Mouse (Mus musculus): ENCODE data around the gene Pick1. TPM values are rescaled to one million over a fixed set of nuclear protein-coding genes. Genes with fewer than 3 reads are reported as not detected.
"Not testable (repeated sequence)": the region's sequence is repeated elsewhere in the genome, so short reads cannot be mapped to it uniquely, and the experiment has no call there.

Pick1 gene
- polyA plus RNA-seq, 1 experiment from 2014 or later: 53.7 TPM

- WGBS: 71% methylated on average over 2 of the region's 2 CpGs
- H3K9ac ChIP-seq (replicated peaks); H3K4me2 ChIP-seq; ATAC-seq (ENCODE audit: insufficient number of reproducible peaks, insufficient read depth, low FRiP score, low TSS enrichment, low read depth); H3K4me3 ChIP-seq (replicated peaks); H3K27me3 ChIP-seq; H3K36me3 ChIP-seq; H3K9me3 ChIP-seq; H3K27ac ChIP-seq: not testable (repeated sequence)
- peaks cover 24% of the 10 kb centered on the region for H3K4me1 ChIP-seq (replicated peaks)
Observed at GRCm38 (mm10) chr15:79225780-79226179, 3.2 kb upstream of the Pick1 start.

- Histone ChIP-seq H3K36me3 (peaks cover 88% of the 10 kb centered on the region), H3K27me3 (no peaks in the 10 kb centered on the region), H3K4me1 (replicated peaks) (peaks cover 5% of the 10 kb centered on the region; the same call in 1 of the 2 replicates), H3K27ac (no peak overlapping the region), H3K4me3 (replicated peaks) (no peak overlapping the region), H3K9me3 (no peaks in the 10 kb centered on the region), H3K9ac (replicated peaks) (no peak overlapping the region), H3K4me2 (no peak overlapping the region)
- ATAC-seq (ENCODE audit: insufficient number of reproducible peaks, insufficient read depth, low FRiP score, low TSS enrichment, low read depth): no peak
- 91% methylated on average over 9 of the region's 9 CpGs for WGBS
Observed at GRCm38 (mm10) chr15:79235268-79235667, 6.3 kb downstream of the Pick1 start.

- Histone ChIP-seq H3K4me3 (replicated peaks) (no peak overlapping the region), H3K4me1 (replicated peaks) (no peaks in the 10 kb centered on the region; the same call in 1 of the 2 replicates), H3K9ac (replicated peaks) (no peak overlapping the region), H3K9me3 (no peaks in the 10 kb centered on the region), H3K36me3 (peaks cover 88% of the 10 kb centered on the region), H3K27ac (no peak overlapping the region), H3K27me3 (no peaks in the 10 kb centered on the region), H3K4me2 (no peak overlapping the region)
- ATAC-seq (ENCODE audit: insufficient number of reproducible peaks, insufficient read depth, low FRiP score, low TSS enrichment, low read depth): no peak
- WGBS: 90% methylated on average over 6 of the region's 6 CpGs
Observed at GRCm38 (mm10) chr15:79238036-79238435, 9.1 kb downstream of the Pick1 start.

GRCm38 (mm10) chr15:79242574-79243233 lies 13.7 kb downstream of the Pick1 start:
- Histone ChIP-seq H3K4me2 (no peak overlapping the region), H3K9ac (replicated peaks) (no peak overlapping the region), H3K27me3 (no peaks in the 10 kb centered on the region), H3K4me1 (replicated peaks) (peaks cover 5% of the 10 kb centered on the region; the same call in 1 of the 2 replicates), H3K27ac (no peak overlapping the region), H3K36me3 (peaks cover 81% of the 10 kb centered on the region), H3K4me3 (replicated peaks) (no peak overlapping the region), H3K9me3 (no peaks in the 10 kb centered on the region)
- ATAC-seq (ENCODE audit: insufficient number of reproducible peaks, insufficient read depth, low FRiP score, low TSS enrichment, low read depth): no peak; the same call in 1 of the 2 replicates
- 77% methylated on average over 13 of the region's 13 CpGs for WGBS

- Histone ChIP-seq H3K9ac (replicated peaks) (no peak overlapping the region), H3K36me3 (peaks cover 81% of the 10 kb centered on the region), H3K9me3 (no peaks in the 10 kb centered on the region), H3K4me1 (replicated peaks) (peaks cover 5% of the 10 kb centered on the region; the same call in 1 of the 2 replicates), H3K4me2 (peak overlapping the region; percentile 11; the same call in 1 of the 2 replicates), H3K4me3 (replicated peaks) (no peak overlapping the region), H3K27me3 (no peaks in the 10 kb centered on the region), H3K27ac (peak overlapping the region; percentile 41; the same call in 1 of the 2 replicates)
- WGBS: 13% methylated on average over 10 of the region's 10 CpGs
- ATAC-seq (ENCODE audit: insufficient number of reproducible peaks, insufficient read depth, low FRiP score, low TSS enrichment, low read depth): peak; percentile 96
Observed at GRCm38 (mm10) chr15:79243234-79244042, 14.5 kb downstream of the Pick1 start.

GRCm38 (mm10) chr15:79244071-79244893 lies 15.3 kb downstream of the Pick1 start:
- peaks cover 81% of the 10 kb centered on the region for H3K36me3 ChIP-seq
- no peak overlapping the region for H3K4me2 ChIP-seq
- H3K27ac ChIP-seq: 0 out of 2 replicates have a peak overlapping the region, but pooled peaks have one; percentile 59
- H3K9ac ChIP-seq (replicated peaks): 0 out of 2 replicates have a peak overlapping the region, but pooled peaks have one; percentile 24
- H3K4me3 ChIP-seq (replicated peaks): no peak overlapping the region
- H3K27me3 ChIP-seq: no peaks in the 10 kb centered on the region
- peaks cover 5% of the 10 kb centered on the region; the same call in 1 of the 2 replicates for H3K4me1 ChIP-seq (replicated peaks)
- 75% methylated on average over 7 of the region's 7 CpGs for WGBS
- no peak for ATAC-seq (ENCODE audit: insufficient number of reproducible peaks, insufficient read depth, low FRiP score, low TSS enrichment, low read depth)
- no peaks in the 10 kb centered on the region for H3K9me3 ChIP-seq

GRCm38 (mm10) chr15:79245321-79245720 lies 16.3 kb downstream of the Pick1 start:
- Histone ChIP-seq H3K36me3 (peaks cover 77% of the 10 kb centered on the region), H3K27me3 (peaks cover 5% of the 10 kb centered on the region; the same call in 1 of the 2 replicates), H3K27ac (no peak overlapping the region), H3K4me2 (no peak overlapping the region), H3K9ac (replicated peaks) (no peak overlapping the region), H3K4me1 (replicated peaks) (peaks cover 5% of the 10 kb centered on the region; the same call in 1 of the 2 replicates), H3K4me3 (replicated peaks) (no peak overlapping the region), H3K9me3 (no peaks in the 10 kb centered on the region)
- 82% methylated on average over 3 of the region's 3 CpGs for WGBS
- ATAC-seq (ENCODE audit: insufficient number of reproducible peaks, insufficient read depth, low FRiP score, low TSS enrichment, low read depth): no peak

GRCm38 (mm10) chr15:79250236-79250635 lies 21.3 kb downstream of the Pick1 start:
- Histone ChIP-seq H3K27ac (no peak overlapping the region), H3K4me2 (no peak overlapping the region), H3K9ac (replicated peaks) (no peak overlapping the region), H3K9me3 (no peaks in the 10 kb centered on the region), H3K36me3 (peaks cover 45% of the 10 kb centered on the region), H3K4me1 (replicated peaks) (peaks cover 23% of the 10 kb centered on the region), H3K27me3 (peaks cover 54% of the 10 kb centered on the region), H3K4me3 (replicated peaks) (no peak overlapping the region)
- no peak for ATAC-seq (ENCODE audit: insufficient number of reproducible peaks, insufficient read depth, low FRiP score, low TSS enrichment, low read depth)
- 92% methylated on average over 2 of the region's 2 CpGs for WGBS

- no peak overlapping the region for H3K27ac ChIP-seq
- peaks cover 36% of the 10 kb centered on the region for H3K36me3 ChIP-seq
- no peak overlapping the region for H3K9ac ChIP-seq (replicated peaks)
- H3K4me1 ChIP-seq (replicated peaks): peaks cover 23% of the 10 kb centered on the region
- peaks cover 56% of the 10 kb centered on the region for H3K27me3 ChIP-seq
- ATAC-seq (ENCODE audit: insufficient number of reproducible peaks, insufficient read depth, low FRiP score, low TSS enrichment, low read depth): no peak
- WGBS: 44% methylated on average over 7 of the region's 7 CpGs
- H3K4me3 ChIP-seq (replicated peaks): no peak overlapping the region
- no peaks in the 10 kb centered on the region for H3K9me3 ChIP-seq
- no peak overlapping the region for H3K4me2 ChIP-seq
Observed at GRCm38 (mm10) chr15:79251168-79251567, 22.2 kb downstream of the Pick1 start.

- ATAC-seq (ENCODE audit: insufficient number of reproducible peaks, insufficient read depth, low FRiP score, low TSS enrichment, low read depth): peak; percentile 26
- no peak overlapping the region for H3K27ac ChIP-seq
- peaks cover 28% of the 10 kb centered on the region for H3K36me3 ChIP-seq
- no peaks in the 10 kb centered on the region for H3K9me3 ChIP-seq
- H3K4me3 ChIP-seq (replicated peaks): peak overlapping the region; percentile 43
- peak overlapping the region; percentile 75 for H3K4me2 ChIP-seq
- WGBS: 2% methylated on average over 61 of the region's 61 CpGs
- peak overlapping the region; percentile 65 for H3K9ac ChIP-seq (replicated peaks)
- H3K27me3 ChIP-seq: peaks cover 56% of the 10 kb centered on the region
- peaks cover 23% of the 10 kb centered on the region for H3K4me1 ChIP-seq (replicated peaks)
Observed at GRCm38 (mm10) chr15:79251781-79252491, 23.0 kb downstream of the Pick1 start.

Data from limb, embryonic 12.5 days (tissue).